In genomic region chr4:142098303-142098702, GRCm38 (mm10) we compare ENCODE assay signal across 9 mouse cellular contexts. TPM values are rescaled to one million over a fixed set of nuclear protein-coding genes. Genes with fewer than 3 reads are reported as not detected.
DNase-seq lines count a peak whose midpoint lies in the region; TF ChIP-seq lines count a peak whose summit lies in the region.
"Had no signal": no experiment of that assay in that cellular context is flagged by ENCODE, and none has a peak within 500 bp of the region (broad histone marks: within the 10 kb centered on the region; RNA-seq: fewer than 3 reads in every experiment).

No protein-coding gene starts in this region.

- no peaks in the 10 kb centered on the region for H3K4me1 ChIP-seq in cortical plate, adult 2 months (ENCODE audit: control insufficient read depth, insufficient read depth, low read length)

- intact Hi-C loops in gastrocnemius, adult 2 months (cut with DNase I), result loop anchor here (1.0 to 2.0 kb wide), 2 partner anchors 16 to 93 kb away; no protein-coding TSS in a partner anchor
- intact Hi-C loops in left cerebral cortex, adult 2 months (cut with DNase I), result loop anchor here (1.0 kb wide), 1 partner anchor 93 kb away; no protein-coding TSS in a partner anchor

- H3K4me3 ChIP-seq in cortical plate, adult 2 months (ENCODE audit: insufficient read depth, low read length), result no peak overlapping the region
- peak overlapping the region; percentile 59 for H3K4me3 ChIP-seq in gastrocnemius, adult 2 months
- no peak overlapping the region for H3K4me3 ChIP-seq in left cerebral cortex, adult 2 months
- H3K4me3 ChIP-seq: midbrain, embryonic 12.5 days had no signal

- peak; percentile 82 for TF ChIP-seq CTCF in cortical plate, adult 2 months (IDR thresholded peaks at IDR 0.05; ENCODE audit: extremely low read depth, insufficient read depth, low read length)
- peak; percentile 88 for TF ChIP-seq CTCF in gastrocnemius, adult 2 months (IDR thresholded peaks at IDR 0.05)
- TF ChIP-seq CTCF in left cerebral cortex, adult 2 months (IDR thresholded peaks at IDR 0.05), result peak; percentile 86

- DNase-seq in adrenal gland, postnatal 10 days, result peak; percentile 88
- peak; percentile 85 for DNase-seq in gastrocnemius, adult 2 months
- peak; percentile 65 for DNase-seq in induced T-regulatory cell, adult 2 months (ENCODE audit: low read depth)
- peak; percentile 69 to 74 for DNase-seq in left cerebral cortex, adult 2 months (ENCODE audit: extremely low spot score in 1 of 2, low spot score in 2 of 2)
- peak; percentile 79 to 84 for DNase-seq in lung, postnatal 4 days
- DNase-seq in right cerebral cortex, postnatal 36 days (ENCODE audit: low spot score in 2 of 2), result peak; percentile 60 to 74
- DNase-seq in MN1 (ENCODE audit: low spot score), result no peak

- TF ChIP-seq POLR2A in cortical plate, adult 2 months (IDR thresholded peaks at IDR 0.05; ENCODE audit: extremely low read depth, insufficient read depth, low read length), result no peak

- H3K27ac ChIP-seq in cortical plate, adult 2 months (ENCODE audit: insufficient read depth, low read length), result no peak overlapping the region
- H3K27ac ChIP-seq in gastrocnemius, adult 2 months, result peak overlapping the region; percentile 76
- H3K27ac ChIP-seq in left cerebral cortex, adult 2 months, result no peak overlapping the region
- H3K27ac ChIP-seq: midbrain, embryonic 12.5 days had no signal

RNA-seq across cellular contexts. Expression of gene Tmem51, which starts 14.2 kb away (rescaled TPM):
- 1 to 10 TPM; 4.8 to 5.9 TPM for total RNA-seq in adrenal gland, postnatal 10 days (2021)
- polyA plus RNA-seq in cortical plate, adult 2 months (2012; rRNA removed), result 8.4 and 9.7 TPM in 2 replicates
- under 1 TPM; 0.66 to 0.75 TPM for total RNA-seq in gastrocnemius, adult 2 months (2021)
- 1 to 10 TPM; 4.9 to 5.6 TPM for total RNA-seq in left cerebral cortex, adult 2 months (2021)
